Mouse (Mus musculus): Measurements from ENCODE around the gene Cyp2s1.

GRCm38 (mm10) chr7:25801031-25801430 lies 15.7 kb downstream of the Cyp2s1 start:
- TF ChIP-seq POLR2A (IDR thresholded peaks at IDR 0.05; ENCODE audit: extremely low read depth, insufficient read depth, low read length): no peak
- TF ChIP-seq CTCF (IDR thresholded peaks at IDR 0.05; ENCODE audit: extremely low read depth, insufficient read depth, low read length): no peak

All from cortical plate, adult 2 months (tissue).